Mouse (Mus musculus) B cell, adult (primary cell): ENCODE results near the gene Gpr35. TPM values are rescaled to one million over a fixed set of nuclear protein-coding genes. Genes with fewer than 3 reads are reported as not detected.

Experiments used
- total RNA-seq: library from RNA; stranded (reverse); gene quantifications from 4 replicates; pipeline ENCODE4 v1.2.4, GENCODE M21; 2023; ENCODE audit not compliant: inconsistent age

The Gpr35 gene
- 0.39 to 3.2 TPM (median 1.6 TPM) in 4 replicates for total RNA-seq

DNA sequence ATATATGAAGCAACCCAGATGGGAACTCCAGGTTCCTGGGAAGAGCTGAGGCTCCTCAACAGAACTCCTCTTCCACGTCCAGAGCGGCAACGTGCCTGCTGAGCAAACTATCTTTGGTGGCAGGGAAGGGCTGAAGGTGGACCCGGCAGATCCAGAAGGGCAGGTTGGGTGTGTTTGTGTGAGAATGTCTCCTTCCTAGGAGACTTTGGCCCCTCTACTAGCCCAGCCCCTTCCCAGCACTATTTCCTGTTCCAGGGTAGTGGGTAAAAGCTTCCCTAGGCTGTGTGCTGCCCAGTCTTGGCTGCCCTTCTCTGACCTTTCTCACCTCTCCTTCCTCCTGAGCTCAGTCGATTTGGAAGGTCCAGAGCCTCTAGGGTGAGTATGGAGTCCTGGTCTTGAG, at the start of gene Gpr35:
Gpr35 (plus strand) TSS at position 259 of the 400 bp plus-strand sequence.

DNA sequence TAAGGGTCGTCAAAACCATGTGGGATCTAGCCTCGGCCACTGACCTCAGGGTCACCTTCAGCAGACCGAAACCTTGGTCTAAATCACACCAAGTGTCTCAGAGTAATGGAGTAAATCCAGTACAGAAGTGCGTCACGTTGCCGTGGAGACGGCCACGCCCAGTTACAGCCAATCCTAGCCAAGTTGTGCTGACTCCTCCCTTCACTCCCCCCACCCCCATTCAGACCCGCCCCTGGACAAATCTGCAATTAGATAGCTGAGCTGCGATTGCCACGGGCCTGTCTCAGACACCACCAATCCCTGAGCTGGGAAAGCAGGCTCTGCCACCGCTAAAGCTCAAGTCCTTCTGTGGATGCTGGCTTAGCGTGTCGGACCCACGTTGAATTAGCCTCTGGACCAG, 47.9 kb upstream of the Gpr35 start, which contains the start of gene Ankmy1:
Ankmy1 (minus strand) TSS at position 121 of the 400 bp plus-strand sequence.

DNA sequence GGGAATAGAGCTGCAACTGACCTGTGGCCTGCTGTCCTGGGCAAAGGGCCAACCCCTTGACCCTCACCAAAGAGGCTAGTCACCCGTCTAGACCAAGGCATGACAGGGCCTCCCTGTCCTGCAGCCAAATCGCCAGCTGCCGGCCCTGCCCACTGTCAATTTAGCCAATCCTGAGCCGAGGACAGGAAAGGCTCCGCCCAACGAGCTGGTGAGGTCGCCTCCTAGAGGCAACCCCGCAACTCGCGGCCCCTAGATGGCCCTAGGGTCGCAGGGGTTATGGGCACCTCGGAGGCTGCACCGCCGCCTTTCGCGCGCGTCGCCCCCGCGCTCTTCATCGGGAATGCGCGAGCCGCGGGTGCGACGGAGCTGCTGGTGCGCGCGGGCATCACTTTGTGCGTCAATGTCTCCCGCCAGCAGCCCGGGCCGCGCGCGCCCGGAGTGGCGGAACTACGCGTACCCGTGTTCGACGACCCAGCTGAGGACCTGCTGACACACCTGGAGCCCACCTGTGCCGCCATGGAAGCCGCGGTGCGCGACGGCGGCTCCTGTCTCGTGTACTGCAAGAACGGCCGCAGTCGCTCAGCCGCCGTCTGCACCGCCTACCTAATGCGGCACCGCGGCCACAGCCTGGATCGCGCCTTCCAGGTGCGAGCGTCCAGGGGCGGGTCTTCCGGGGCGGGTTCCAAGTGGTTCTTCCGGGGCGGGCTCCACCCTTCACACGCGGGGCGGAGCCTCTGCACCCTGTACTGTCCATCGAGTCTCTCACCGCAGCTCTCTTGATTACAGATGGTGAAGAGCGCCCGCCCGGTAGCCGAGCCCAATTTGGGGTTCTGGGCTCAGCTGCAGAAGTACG, 43.7 kb upstream of the Gpr35 start, which contains the start of gene Dusp28:
Dusp28 (plus strand) TSS at position 203 of the 853 bp plus-strand sequence.

GRCm38 (mm10) chr1:92910239-92910885, 40.3 kb upstream of the Gpr35 start, which contains the start of gene Rnpepl1:
Gene Rnpepl1 (plus strand): TSS chr1:92910783.

GRCm38 (mm10) chr1:92934182-92934827, 16.4 kb upstream of the Gpr35 start, which contains the start of gene Capn10:
Gene Capn10 (plus strand): TSS chr1:92934376.

DNA sequence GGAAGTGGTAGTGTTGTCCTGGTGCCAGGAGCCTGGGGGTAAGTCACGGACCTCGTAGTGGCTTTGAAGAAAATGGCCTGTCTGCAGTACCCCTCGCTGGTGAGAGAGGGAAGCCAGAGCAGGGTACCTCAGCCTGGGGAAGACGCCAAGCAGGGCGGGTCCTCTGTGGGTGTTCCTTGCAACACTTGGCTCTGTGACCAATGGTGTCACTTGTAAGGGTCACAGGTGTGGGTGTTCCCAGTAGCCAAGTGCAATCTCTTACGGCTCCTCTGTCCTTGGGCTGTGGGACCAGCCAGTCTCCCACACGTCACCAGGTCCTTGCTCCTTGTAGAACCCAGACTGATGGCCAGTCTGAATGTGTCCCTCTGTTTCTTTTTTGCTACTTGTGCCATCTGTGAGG, 55.4 kb downstream of the Gpr35 start, which contains the start of gene Aqp12:
Aqp12 (plus strand) TSS at position 274 of the 400 bp plus-strand sequence.

Other genes starting within 250 kb of the Gpr35 start
- 0.22 to 0.38 TPM (median 0.30 TPM) in 4 replicates for gene Gpc1, start 119.2 kb upstream of the Gpr35 start, total RNA-seq
- gene Ankmy1, start 48.0 kb upstream of the Gpr35 start, total RNA-seq, result 0.48 to 0.72 TPM (median 0.54 TPM) in 4 replicates
- gene Dusp28, start 43.9 kb upstream of the Gpr35 start, total RNA-seq, result 4.0 to 6.3 TPM (median 4.8 TPM) in 4 replicates
- gene Rnpepl1, start 40.1 kb upstream of the Gpr35 start, total RNA-seq, result 97.6 to 107 TPM (median 98.9 TPM) in 4 replicates
- gene Capn10, start 16.5 kb upstream of the Gpr35 start, total RNA-seq, result 21.5 to 32.8 TPM (median 22.9 TPM) in 4 replicates
- gene Aqp12, start 55.5 kb downstream of the Gpr35 start, total RNA-seq, result not detected in 4 replicates
- gene Kif1a, start 151.1 kb downstream of the Gpr35 start, total RNA-seq, result 0.06 TPM in 1 of 4 replicates, not detected in the others
- not detected in 4 replicates for gene Agxt, start 184.4 kb downstream of the Gpr35 start, total RNA-seq
- gene 2310007B03Rik, start 210.1 kb downstream of the Gpr35 start, total RNA-seq, result not detected in 4 replicates
- not detected in 4 replicates for gene Crocc2, start 217.9 kb downstream of the Gpr35 start, total RNA-seq